Mouse (Mus musculus): ENCODE data around the gene Ercc6l2. TPM values are rescaled to one million over a fixed set of nuclear protein-coding genes. Genes with fewer than 3 reads are reported as not detected.

Gene Ercc6l2
- polyA plus RNA-seq, 1 experiment from 2014 or later, result 6.2 TPM

GRCm38 (mm10) chr13:63936369-63936768 lies 121.3 kb downstream of the Ercc6l2 start:
- 73% methylated on average over 9 of the region's 9 CpGs for WGBS

GRCm38 (mm10) chr13:63940257-63940656 lies 125.2 kb downstream of the Ercc6l2 start:
- H3K4me3 ChIP-seq (ENCODE audit: low read depth, low read length), result no peak overlapping the region
- H3K4me2 ChIP-seq (replicated peaks; ENCODE audit: low read depth), result no peak overlapping the region
- no peaks in the 10 kb centered on the region for H3K36me3 ChIP-seq (ENCODE audit: control insufficient read depth, insufficient read depth)
- no peaks in the 10 kb centered on the region for H3K9me3 ChIP-seq (ENCODE audit: control insufficient read depth)
- no peak overlapping the region for H3K27ac ChIP-seq (ENCODE audit: low read depth, low read length)
- no peaks in the 10 kb centered on the region for H3K27me3 ChIP-seq (replicated peaks; ENCODE audit: control insufficient read depth, insufficient read depth, low read length)
- no peak overlapping the region for H3K9ac ChIP-seq (ENCODE audit: low read depth, low read length)
- H3K4me1 ChIP-seq (replicated peaks; ENCODE audit: control insufficient read depth, insufficient read depth, low read length), result no peaks in the 10 kb centered on the region
- WGBS, result 39% methylated on average over 1 of the region's 1 CpGs
- TF ChIP-seq CTCF (IDR thresholded peaks at IDR 0.05; ENCODE audit: low read depth), result no peak
- ATAC-seq, result no peak

More at GRCm38 (mm10) chr13:63936369-63936768, 121.3 kb downstream of the Ercc6l2 start:
- H3K9ac ChIP-seq (ENCODE audit: low read depth, low read length), result no peak overlapping the region
- H3K9me3 ChIP-seq (ENCODE audit: control insufficient read depth), result no peaks in the 10 kb centered on the region
- H3K4me2 ChIP-seq (replicated peaks; ENCODE audit: low read depth), result no peak overlapping the region
- no peaks in the 10 kb centered on the region for H3K27me3 ChIP-seq (replicated peaks; ENCODE audit: control insufficient read depth, insufficient read depth, low read length)
- no peak overlapping the region for H3K4me3 ChIP-seq (ENCODE audit: low read depth, low read length)
- TF ChIP-seq CTCF (IDR thresholded peaks at IDR 0.05; ENCODE audit: low read depth), result no peak
- H3K27ac ChIP-seq (ENCODE audit: low read depth, low read length), result no peak overlapping the region
- H3K4me1 ChIP-seq (replicated peaks; ENCODE audit: control insufficient read depth, insufficient read depth, low read length), result no peaks in the 10 kb centered on the region
- no peak for ATAC-seq
- no peaks in the 10 kb centered on the region for H3K36me3 ChIP-seq (ENCODE audit: control insufficient read depth, insufficient read depth)

GRCm38 (mm10) chr13:63941170-63941569 lies 126.1 kb downstream of the Ercc6l2 start:
- no peak overlapping the region for H3K9ac ChIP-seq (ENCODE audit: low read depth, low read length)
- TF ChIP-seq CTCF (IDR thresholded peaks at IDR 0.05; ENCODE audit: low read depth), result no peak
- H3K27me3 ChIP-seq (replicated peaks; ENCODE audit: control insufficient read depth, insufficient read depth, low read length), result no peaks in the 10 kb centered on the region
- no peaks in the 10 kb centered on the region for H3K9me3 ChIP-seq (ENCODE audit: control insufficient read depth)
- no peak overlapping the region for H3K4me3 ChIP-seq (ENCODE audit: low read depth, low read length)
- ATAC-seq, result no peak
- WGBS, result 85% methylated on average over 4 of the region's 4 CpGs
- H3K27ac ChIP-seq (ENCODE audit: low read depth, low read length), result no peak overlapping the region
- no peaks in the 10 kb centered on the region for H3K36me3 ChIP-seq (ENCODE audit: control insufficient read depth, insufficient read depth)
- no peak overlapping the region for H3K4me2 ChIP-seq (replicated peaks; ENCODE audit: low read depth)
- H3K4me1 ChIP-seq (replicated peaks; ENCODE audit: control insufficient read depth, insufficient read depth, low read length), result no peaks in the 10 kb centered on the region

- no peak for ATAC-seq
- H3K4me2 ChIP-seq (replicated peaks; ENCODE audit: low read depth), result no peak overlapping the region
- H3K9ac ChIP-seq (ENCODE audit: low read depth, low read length), result no peak overlapping the region
- no peaks in the 10 kb centered on the region for H3K4me1 ChIP-seq (replicated peaks; ENCODE audit: control insufficient read depth, insufficient read depth, low read length)
- no peak overlapping the region for H3K4me3 ChIP-seq (ENCODE audit: low read depth, low read length)
- H3K27me3 ChIP-seq (replicated peaks; ENCODE audit: control insufficient read depth, insufficient read depth, low read length), result no peaks in the 10 kb centered on the region
- H3K27ac ChIP-seq (ENCODE audit: low read depth, low read length), result no peak overlapping the region
- WGBS, result 53% methylated on average over 7 of the region's 7 CpGs
- no peak for TF ChIP-seq CTCF (IDR thresholded peaks at IDR 0.05; ENCODE audit: low read depth)
- H3K9me3 ChIP-seq (ENCODE audit: control insufficient read depth), result no peaks in the 10 kb centered on the region
- H3K36me3 ChIP-seq (ENCODE audit: control insufficient read depth, insufficient read depth), result no peaks in the 10 kb centered on the region
Measured at GRCm38 (mm10) chr13:63943605-63944004, 128.6 kb downstream of the Ercc6l2 start.

- WGBS, result 65% methylated on average over 13 of the region's 13 CpGs
- Histone ChIP-seq H3K4me3 (ENCODE audit: low read depth, low read length) (no peak overlapping the region), H3K27ac (ENCODE audit: low read depth, low read length) (no peak overlapping the region), H3K36me3 (ENCODE audit: control insufficient read depth, insufficient read depth) (no peaks in the 10 kb centered on the region), H3K9ac (ENCODE audit: low read depth, low read length) (no peak overlapping the region), H3K27me3 (replicated peaks; ENCODE audit: control insufficient read depth, insufficient read depth, low read length) (no peaks in the 10 kb centered on the region), H3K4me2 (replicated peaks; ENCODE audit: low read depth) (no peak overlapping the region), H3K4me1 (replicated peaks; ENCODE audit: control insufficient read depth, insufficient read depth, low read length) (no peaks in the 10 kb centered on the region), H3K9me3 (ENCODE audit: control insufficient read depth) (no peaks in the 10 kb centered on the region)
- TF ChIP-seq CTCF (IDR thresholded peaks at IDR 0.05; ENCODE audit: low read depth), result no peak
- no peak for ATAC-seq
Measured at GRCm38 (mm10) chr13:63944344-63945021, 129.4 kb downstream of the Ercc6l2 start.

Other genes starting within 250 kb of the Ercc6l2 start
- 11.0 and 11.9 TPM in 2 replicates for gene Ptch1, start 241.6 kb upstream of the Ercc6l2 start, polyA plus RNA-seq (2015; fragmentation: Nextera tagmentation; extraction: Ambion mirVana)

Measured in intestine, postnatal 0 days (tissue).